Mouse (Mus musculus) Patski (cell line): ENCODE data around the gene Vmn2r83. TPM values are rescaled to one million over a fixed set of nuclear protein-coding genes. Genes with fewer than 3 reads are reported as not detected.

Experiments
- ATAC-seq: fragments of 100-300 bp; one replicate; pipeline ENCODE4 v1.8.0; 2021
- CTCF ChIA-PET: fragments of 350-600 bp; sonication (Branson Sonifier 250); formaldehyde crosslinking; loops from one replicate; lab custom pipeline; 2022; ENCODE audit warnings: inconsistent platforms; lab: Charles Lee
- POLR2A ChIA-PET: fragments of 350-600 bp; sonication (Branson Sonifier 250); formaldehyde crosslinking; loops from one replicate; lab custom pipeline; 2022; ENCODE audit warnings: antibody characterized with exemption, inconsistent platforms; lab: Charles Lee
- DNase-seq: peaks from one replicate; pipeline ENCODE4 v3.0.0-alpha.2; 2011; ENCODE audit warnings: low read depth, low spot score
- H3K27me3 ChIP-seq: fragments of 371-371 bp; one replicate; pipeline ENCODE4 v1.5.1; 2021
- CTCF ChIP-seq: fragments of 100-300 bp; IDR thresholded peaks from one replicate; pipeline ENCODE4 v1.5.1; 2021
- in situ Hi-C: fragments of 300-500 bp; cut with MboI; formaldehyde crosslinking; loops from 3 replicates; pipeline ENCODE4 v1.11.1; 2018; ENCODE audit warnings: low pct_unique_long_range_greater_than_20kb, mixed read lengths
- polyA plus RNA-seq: library from polyadenylated mRNA; unstranded; gene quantifications from one replicate; pipeline ENCODE4 v1.2.3, GENCODE M21; 2021

Vmn2r83 gene
- polyA plus RNA-seq, 1 experiment from 2014 or later, result not detected

GRCm38 (mm10) chr10:79537781-79538180, 69.2 kb downstream of the Vmn2r83 start:
- DNase-seq, result no peak
- ATAC-seq, result no peak
- ChIA-PET CTCF (no interaction called here), POLR2A (no interaction called here)
- in situ Hi-C loops, result no loop called here
- TF ChIP-seq CTCF, result no peak
- H3K27me3 ChIP-seq, result no peaks in the 10 kb centered on the region

DNA sequence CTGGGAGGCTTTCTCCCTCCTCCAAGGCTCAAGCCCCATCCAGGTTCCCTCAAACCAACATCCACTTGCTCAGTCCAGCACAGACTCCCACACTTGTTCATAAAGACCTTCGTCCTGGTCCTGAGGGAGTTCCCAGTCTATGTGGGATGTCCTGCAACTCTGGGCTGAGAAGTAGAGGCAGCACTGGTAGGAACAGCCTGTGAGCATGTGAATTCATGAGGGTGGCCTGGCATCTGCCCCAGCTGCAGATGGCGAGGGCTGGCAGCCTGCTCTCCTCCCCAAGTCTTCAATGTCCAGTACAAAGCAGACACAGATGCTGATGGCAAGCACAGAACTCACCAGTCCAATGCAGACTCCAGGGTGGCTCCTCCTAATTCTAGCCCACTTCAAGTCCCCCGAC, 69.8 kb downstream of the Vmn2r83 start:
- ChIA-PET CTCF (no interaction called here), POLR2A (no interaction called here)
- TF ChIP-seq CTCF, result no peak
- in situ Hi-C loops, result no loop called here
- H3K27me3 ChIP-seq, result no peaks in the 10 kb centered on the region
- ATAC-seq (no peak), DNase-seq (no peak)

DNA sequence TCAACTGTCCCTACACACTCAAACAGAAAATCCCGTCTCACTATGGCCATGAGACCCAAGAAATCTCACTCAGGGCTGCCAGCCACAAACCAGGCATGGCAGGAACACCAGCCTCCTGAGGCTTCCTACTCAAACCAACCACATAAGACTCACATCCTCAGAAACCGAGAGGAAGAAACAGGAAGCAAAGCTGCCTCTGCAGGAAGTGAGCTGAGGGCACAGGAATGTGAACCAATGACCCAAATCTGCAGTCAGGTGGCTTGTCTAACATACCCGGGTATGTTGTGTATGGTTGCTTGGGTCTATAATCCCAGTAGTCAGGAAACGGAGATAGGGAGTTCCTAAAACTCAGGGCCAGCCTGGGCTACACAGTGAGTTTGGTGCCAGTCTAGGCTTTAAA, 70.3 kb downstream of the Vmn2r83 start:
- CTCF ChIA-PET, result no interaction called here
- in situ Hi-C loops, result no loop called here

DNA sequence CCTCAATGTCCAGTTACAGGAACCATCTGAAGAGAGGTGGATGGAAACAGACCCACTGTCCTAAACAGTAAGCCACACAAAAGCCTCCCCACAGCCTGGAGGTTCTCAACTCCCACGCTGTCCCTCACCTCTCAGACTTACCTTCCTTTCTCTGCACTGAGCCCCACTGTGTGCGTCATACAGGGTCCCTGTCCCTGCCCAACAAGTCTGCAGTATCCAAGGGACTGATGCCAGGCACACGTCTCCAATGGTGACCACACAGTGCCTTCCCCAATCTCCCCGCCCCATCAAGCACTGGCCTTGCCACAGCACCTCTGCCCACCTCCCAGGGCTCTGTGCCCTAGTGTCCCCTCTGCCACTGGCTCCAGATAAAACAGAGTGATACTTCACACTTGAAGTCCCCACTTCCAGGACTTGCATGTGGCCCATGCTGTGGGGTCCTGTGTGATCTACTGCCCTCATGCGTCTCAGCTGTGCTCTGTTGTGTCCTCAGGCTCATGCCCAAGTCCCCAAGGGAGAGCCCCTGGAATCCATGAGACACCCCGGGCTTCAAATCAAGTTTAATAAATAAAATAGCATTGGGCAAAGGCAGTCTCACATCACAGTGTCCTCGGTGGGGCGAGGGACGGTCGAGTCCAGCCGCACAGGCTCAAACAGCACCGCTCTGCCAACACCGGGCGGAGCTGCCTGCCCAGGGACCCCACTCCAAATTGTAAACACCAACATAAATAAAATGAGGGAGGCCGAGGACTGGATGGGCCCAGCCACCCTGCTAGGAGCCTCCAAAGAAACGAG, 71.4 kb downstream of the Vmn2r83 start:
- DNase-seq (no peak), ATAC-seq (no peak)
- POLR2A ChIA-PET, result no interaction called here
- in situ Hi-C loops, result no loop called here
- H3K27me3 ChIP-seq, result no peaks in the 10 kb centered on the region
- CTCF ChIA-PET, result no interaction called here
- TF ChIP-seq CTCF, result no peak

More for the DNA sequence above, 70.3 kb downstream of the Vmn2r83 start:
- DNase-seq (no peak), ATAC-seq (no peak)
- H3K27me3 ChIP-seq, result no peaks in the 10 kb centered on the region
- no peak for TF ChIP-seq CTCF
- POLR2A ChIA-PET, result no interaction called here

DNA sequence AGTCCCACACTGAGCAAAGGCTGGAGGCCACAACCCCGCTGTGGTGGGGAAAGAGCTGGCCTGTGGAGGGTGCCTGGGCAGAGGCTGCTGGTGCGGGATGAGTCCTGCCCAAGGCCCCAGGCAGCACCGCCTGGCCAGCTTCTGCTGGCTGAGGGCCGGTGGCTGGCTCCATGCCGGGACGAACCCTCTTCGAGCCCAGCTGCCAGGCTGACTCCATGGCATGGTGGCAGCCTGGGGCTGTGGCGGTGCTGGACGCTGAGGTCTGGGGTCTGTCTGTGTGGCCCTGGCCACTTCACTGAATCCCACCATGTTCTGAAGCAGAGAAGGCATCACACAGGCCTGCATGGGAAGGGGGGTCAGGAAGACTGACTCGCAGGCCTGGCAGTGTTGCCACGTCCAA, 72.2 kb downstream of the Vmn2r83 start:
- H3K27me3 ChIP-seq, result no peaks in the 10 kb centered on the region
- DNase-seq, result no peak
- in situ Hi-C loops, result no loop called here
- ChIA-PET POLR2A (no interaction called here), CTCF (no interaction called here)
- no peak for TF ChIP-seq CTCF
- ATAC-seq, result no peak

GRCm38 (mm10) chr10:79541522-79541921, 73.0 kb downstream of the Vmn2r83 start:
- no peak for TF ChIP-seq CTCF
- CTCF ChIA-PET, result no interaction called here
- in situ Hi-C loops, result no loop called here
- no peaks in the 10 kb centered on the region for H3K27me3 ChIP-seq
- ATAC-seq, result no peak
- POLR2A ChIA-PET, result no interaction called here
- no peak for DNase-seq

DNA sequence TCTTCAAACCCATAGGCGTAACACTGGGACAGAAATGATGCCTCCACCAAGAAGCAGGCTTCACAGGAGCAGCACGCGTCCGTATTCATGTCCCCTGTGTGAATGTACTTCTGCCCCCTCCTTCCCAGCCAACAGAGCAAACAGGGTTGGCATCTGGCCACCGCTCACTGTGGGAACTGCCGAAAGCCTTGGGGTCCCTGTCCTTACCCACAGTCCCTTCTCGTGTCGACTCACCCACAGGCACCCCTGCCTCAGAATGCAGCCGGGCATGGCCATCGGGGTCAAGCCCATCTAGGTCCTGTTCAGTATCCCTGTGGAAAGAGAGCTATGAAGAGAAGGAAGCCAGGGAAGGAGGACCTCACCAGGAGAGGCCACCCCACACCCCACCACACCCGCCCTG, 73.6 kb downstream of the Vmn2r83 start:
- in situ Hi-C loops, result no loop called here
- H3K27me3 ChIP-seq, result no peaks in the 10 kb centered on the region
- no peak for DNase-seq
- TF ChIP-seq CTCF, result no peak
- POLR2A ChIA-PET, result no interaction called here
- CTCF ChIA-PET, result no interaction called here
- no peak for ATAC-seq

Other genes with a start within 250 kb of the Vmn2r83 start
- gene Vmn2r81, start 221.0 kb upstream of the Vmn2r83 start, polyA plus RNA-seq, result not detected
- gene Vmn2r82, start 112.2 kb upstream of the Vmn2r83 start, polyA plus RNA-seq, result not detected
- 48.1 TPM for gene Plpp2, start 65.1 kb downstream of the Vmn2r83 start, polyA plus RNA-seq
- 38.6 TPM for gene Mier2, start 86.5 kb downstream of the Vmn2r83 start, polyA plus RNA-seq
- not detected for gene Theg, start 118.6 kb downstream of the Vmn2r83 start, polyA plus RNA-seq
- gene C2cd4c, start 145.3 kb downstream of the Vmn2r83 start, polyA plus RNA-seq, result not detected
- gene Shc2, start 169.2 kb downstream of the Vmn2r83 start, polyA plus RNA-seq, result 0.04 TPM
- not detected for gene Odf3l2, start 177.0 kb downstream of the Vmn2r83 start, polyA plus RNA-seq
- gene Madcam1, start 195.8 kb downstream of the Vmn2r83 start, polyA plus RNA-seq, result not detected
- gene Tpgs1, start 200.6 kb downstream of the Vmn2r83 start, polyA plus RNA-seq, result 62.4 TPM
- 72.2 TPM for gene Cdc34, start 213.5 kb downstream of the Vmn2r83 start, polyA plus RNA-seq
- gene Gzmm, start 220.3 kb downstream of the Vmn2r83 start, polyA plus RNA-seq, result 0.47 TPM
- gene Bsg, start 235.8 kb downstream of the Vmn2r83 start, polyA plus RNA-seq, result 1,052 TPM
- 15.4 TPM for gene Hcn2, start 247.9 kb downstream of the Vmn2r83 start, polyA plus RNA-seq